Mouse (Mus musculus): Measurements from ENCODE around the gene Zg16. TPM values are rescaled to one million over a fixed set of nuclear protein-coding genes. Genes with fewer than 3 reads are reported as not detected.
"Not testable (repeated sequence)": the region's sequence is repeated elsewhere in the genome, so short reads cannot be mapped to it uniquely, and the experiment has no call there.

Zg16 gene
- not detected for total RNA-seq (2021)
- long read RNA-seq, experiment 1 = 0 reads
- long read RNA-seq, experiment 2 = 0 reads

- intact Hi-C loops (cut with DNase I; ENCODE audit: low total_unique reads); DNase-seq: not testable (repeated sequence)
Observed at GRCm38 (mm10) chr7:127087278-127088010, at the start of gene Zg16. TSS of gene Zg16 (minus strand) at chr7:127087328.

DNA sequence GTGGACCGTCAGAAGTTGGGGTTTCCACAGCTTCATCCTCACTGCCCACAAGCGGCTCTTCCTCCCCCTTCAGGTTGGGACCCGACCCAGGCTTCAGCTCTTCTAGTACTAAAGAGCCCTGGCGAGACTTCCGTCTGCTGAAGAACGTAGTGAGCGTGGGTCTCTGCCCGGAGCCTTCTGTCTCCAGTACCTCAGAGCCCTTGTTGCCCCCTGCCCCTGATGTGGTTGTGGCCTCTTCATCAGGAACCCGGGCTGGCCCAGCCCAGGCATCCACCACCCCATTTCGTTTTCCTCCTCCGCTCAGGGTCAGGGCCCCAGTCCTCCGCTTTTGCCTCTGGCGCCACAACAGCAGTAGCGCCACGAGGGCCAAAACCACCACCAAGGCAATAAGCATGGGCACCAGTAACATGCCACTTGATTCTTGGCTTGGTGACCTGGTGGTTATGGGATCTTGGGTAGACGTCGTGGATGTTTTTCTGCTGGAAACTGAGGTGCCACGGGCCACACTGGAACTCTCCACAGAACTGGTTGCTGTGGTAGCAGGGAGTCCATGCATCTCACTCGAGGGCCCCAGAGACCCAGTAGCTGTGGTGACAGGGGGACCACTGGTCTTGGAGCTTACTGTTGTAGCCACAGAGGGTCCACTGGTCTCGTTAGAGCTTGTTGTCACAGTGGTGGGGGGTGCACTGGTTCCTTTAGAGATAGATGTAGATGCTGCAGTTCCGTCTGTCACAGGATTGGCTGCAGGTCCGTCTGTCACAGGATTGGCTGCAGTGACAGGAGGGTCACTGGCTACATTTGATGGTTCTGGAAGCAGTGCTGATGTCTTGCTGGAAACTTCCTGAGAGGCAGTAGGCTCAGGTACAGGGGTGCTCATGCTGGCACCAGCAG lies 49.3 kb upstream of the Zg16 start:
- DNase-seq = no peak
- intact Hi-C loops (cut with DNase I; ENCODE audit: low total_unique reads) = no loop called here

DNA sequence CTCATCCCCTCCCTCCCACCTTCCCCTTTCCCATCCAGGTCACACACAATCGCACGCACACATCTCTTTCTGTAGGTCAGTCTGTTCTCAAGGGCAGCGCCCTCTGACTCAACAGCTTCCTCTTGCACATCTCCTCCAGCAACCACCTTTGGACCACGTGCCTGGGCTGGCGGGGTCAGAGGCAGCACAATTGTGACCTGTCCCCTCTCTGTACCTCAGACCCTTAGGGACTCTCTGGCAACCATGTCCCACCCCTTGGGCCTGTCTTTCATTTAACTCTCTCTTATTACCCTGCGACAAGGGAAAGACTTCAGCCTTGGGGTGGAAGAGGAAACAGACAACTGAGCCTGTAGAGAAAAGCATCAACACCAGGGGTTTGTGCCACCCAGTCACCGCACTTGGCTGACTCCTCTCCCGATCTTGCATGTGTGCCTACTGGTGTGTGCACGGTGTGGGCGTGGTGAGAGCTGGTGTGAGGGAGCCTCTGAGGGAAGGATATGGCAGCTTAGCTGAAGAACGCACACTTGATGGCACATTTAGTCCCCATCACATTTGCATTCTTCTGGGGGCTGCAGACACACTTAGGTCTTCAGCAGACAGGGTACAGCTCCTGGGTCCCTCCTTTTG lies 47.8 kb upstream of the Zg16 start:
- no peak for DNase-seq
- intact Hi-C loops (cut with DNase I; ENCODE audit: low total_unique reads) = loop anchor here (5.0 kb wide), 1 partner anchor 47 kb away; no protein-coding TSS in a partner anchor

GRCm38 (mm10) chr7:127133125-127133524 lies 46.0 kb upstream of the Zg16 start:
- intact Hi-C loops (cut with DNase I; ENCODE audit: low total_unique reads) = loop anchor here (5.0 kb wide), 1 partner anchor 49 kb away; no protein-coding TSS in a partner anchor

GRCm38 (mm10) chr7:127129638-127130037 lies 42.5 kb upstream of the Zg16 start:
- no peak for DNase-seq
- intact Hi-C loops (cut with DNase I; ENCODE audit: low total_unique reads) = loop anchor here (5.0 kb wide), 1 partner anchor 53 kb away; no protein-coding TSS in a partner anchor

More at GRCm38 (mm10) chr7:127133125-127133524, 46.0 kb upstream of the Zg16 start:
- DNase-seq = no peak

- intact Hi-C loops (cut with DNase I; ENCODE audit: low total_unique reads) = no loop called here
- no peak for DNase-seq
Observed at GRCm38 (mm10) chr7:127121911-127122270, 34.8 kb upstream of the Zg16 start, which contains the start of gene Qprt. TSS of gene Qprt (minus strand) at chr7:127122226.

GRCm38 (mm10) chr7:127121061-127121910 lies 34.2 kb upstream of the Zg16 start:
- no peak for DNase-seq
- intact Hi-C loops (cut with DNase I; ENCODE audit: low total_unique reads) = no loop called here

GRCm38 (mm10) chr7:127118671-127119445 lies 31.7 kb upstream of the Zg16 start:
- intact Hi-C loops (cut with DNase I; ENCODE audit: low total_unique reads) = no loop called here
- DNase-seq = no peak

DNA sequence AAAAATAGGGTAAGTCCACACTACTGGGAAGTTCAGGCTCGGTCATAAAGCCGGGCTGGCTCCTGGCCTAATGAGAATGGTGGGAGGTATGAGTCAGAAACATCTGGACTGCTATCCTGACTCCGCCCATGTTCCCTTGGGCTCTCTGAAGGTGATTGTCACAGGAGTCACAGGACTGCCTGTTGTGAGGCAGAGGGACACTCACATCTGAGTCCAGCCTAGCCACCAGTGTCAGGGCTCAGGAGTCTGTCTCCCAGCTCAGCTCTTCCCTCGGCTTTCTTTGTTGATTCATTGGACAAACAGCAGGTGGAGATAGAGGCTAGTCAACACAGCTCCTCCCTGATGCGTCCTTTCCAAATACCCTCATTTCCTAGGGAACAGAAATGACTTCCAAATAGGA lies 30.8 kb upstream of the Zg16 start:
- no peak for DNase-seq
- intact Hi-C loops (cut with DNase I; ENCODE audit: low total_unique reads) = no loop called here

DNA sequence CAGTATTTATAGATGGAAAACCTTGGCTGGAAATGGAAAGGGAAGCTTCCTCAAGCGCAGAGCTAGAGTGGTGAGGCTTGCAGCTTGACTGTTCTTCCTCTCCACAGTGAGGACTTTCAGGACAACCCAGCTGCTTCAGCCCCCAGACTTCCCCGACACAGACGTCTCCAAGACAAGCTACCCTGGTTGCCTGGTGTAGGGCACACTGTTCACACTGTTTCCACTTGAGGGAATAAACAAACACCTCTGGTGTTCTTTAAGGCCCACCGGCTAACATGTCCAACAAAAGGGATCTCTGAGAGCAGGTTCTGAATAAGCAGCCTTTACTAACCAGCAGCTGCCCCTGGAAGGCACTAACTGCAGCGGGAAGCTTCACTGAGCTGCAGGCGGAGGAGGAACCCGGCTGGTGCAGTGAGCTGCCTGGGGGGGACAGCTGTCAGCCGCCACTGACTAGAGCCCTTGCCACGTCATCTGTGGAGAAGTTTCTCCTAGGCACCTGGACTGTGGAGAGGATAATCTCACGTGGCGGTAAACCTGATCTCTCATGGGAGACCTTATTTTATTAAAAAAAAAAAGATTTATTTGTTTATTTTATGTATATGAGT lies 29.3 kb upstream of the Zg16 start:
- intact Hi-C loops (cut with DNase I; ENCODE audit: low total_unique reads) = no loop called here
- DNase-seq = no peak

DNA sequence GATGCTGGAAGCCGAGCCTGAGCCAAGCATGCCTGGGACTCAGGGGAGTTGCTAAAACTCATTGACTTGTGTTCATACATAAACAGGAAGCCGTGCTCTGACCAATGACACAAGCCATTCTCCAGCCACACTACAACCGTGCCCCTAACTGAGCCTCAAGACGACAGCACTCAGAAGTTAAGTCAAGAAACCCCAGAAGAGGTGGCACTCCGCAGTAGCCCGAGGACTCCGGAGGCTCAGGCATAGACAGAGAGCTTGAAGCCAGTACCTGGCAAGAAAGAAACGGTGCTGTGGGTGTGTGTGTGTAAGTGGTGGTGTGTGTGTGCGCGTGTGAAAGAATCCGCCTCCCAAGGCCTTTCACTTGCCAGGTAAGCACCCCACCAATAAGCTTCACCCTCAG lies 27.8 kb upstream of the Zg16 start:
- intact Hi-C loops (cut with DNase I; ENCODE audit: low total_unique reads) = no loop called here
- DNase-seq = no peak

DNA sequence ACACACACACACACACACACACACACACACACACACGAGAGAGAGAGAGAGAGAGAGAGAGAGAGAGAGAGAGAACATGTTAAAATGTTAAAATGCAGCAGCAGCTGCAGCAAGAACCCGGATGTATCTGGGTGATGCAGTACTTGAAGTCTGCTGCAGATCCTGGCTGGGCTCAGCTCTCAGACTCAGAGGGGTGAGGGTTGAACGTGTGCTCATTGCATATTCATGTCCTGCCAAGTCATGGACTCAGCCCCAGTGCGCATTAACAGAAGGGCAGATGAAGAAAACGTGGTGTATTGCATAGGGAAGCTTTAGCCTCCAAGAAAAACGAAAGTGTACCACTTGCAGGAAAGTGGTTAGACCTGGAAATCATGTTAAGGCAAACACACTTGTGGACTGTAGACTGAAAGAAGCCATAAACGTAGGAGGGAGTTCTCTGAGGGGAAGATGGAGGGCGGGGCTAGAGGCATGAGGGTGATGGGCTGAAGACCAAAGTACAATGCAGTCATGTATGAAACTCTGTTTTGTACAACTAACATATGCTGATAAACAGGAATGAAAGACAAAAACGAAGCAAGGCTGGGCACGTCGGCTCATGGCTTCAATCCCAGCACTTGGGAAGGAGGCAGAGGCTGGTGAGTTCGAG lies 26.6 kb upstream of the Zg16 start:
- intact Hi-C loops (cut with DNase I; ENCODE audit: low total_unique reads) = no loop called here
- DNase-seq = no peak

- intact Hi-C loops (cut with DNase I; ENCODE audit: low total_unique reads) = no loop called here
- no peak for DNase-seq
Observed at GRCm38 (mm10) chr7:127112921-127113597, 25.9 kb upstream of the Zg16 start.

DNA sequence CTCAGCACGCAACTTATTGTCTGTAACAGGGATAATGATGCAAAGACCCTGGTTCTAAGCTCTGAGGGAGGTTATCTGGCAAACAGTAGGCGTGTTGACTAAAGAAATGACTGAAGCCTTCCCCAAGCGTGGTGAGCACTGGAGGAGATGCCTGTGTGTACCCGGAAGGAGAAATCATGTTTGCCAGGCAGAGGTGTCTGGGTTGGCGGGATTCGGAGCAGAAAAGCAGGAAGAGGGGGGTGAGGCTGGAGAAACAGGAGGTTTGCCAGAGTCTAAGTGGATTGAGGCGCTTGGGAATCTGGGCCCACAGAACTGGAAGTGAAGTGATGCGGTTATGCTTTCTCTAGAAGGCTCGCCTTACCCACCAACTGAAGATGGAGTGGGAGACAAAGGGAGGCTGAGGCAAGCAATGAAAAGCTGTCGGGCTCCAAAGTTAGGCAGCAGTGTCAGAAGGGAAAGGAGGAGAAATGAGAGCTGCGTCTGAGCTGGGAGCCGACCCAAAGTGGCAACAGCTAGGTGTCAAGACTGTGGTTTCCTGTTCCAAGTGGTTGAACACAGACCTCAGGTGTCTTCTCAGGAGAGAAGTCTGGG lies 25.2 kb upstream of the Zg16 start:
- intact Hi-C loops (cut with DNase I; ENCODE audit: low total_unique reads) = no loop called here
- DNase-seq = no peak

GRCm38 (mm10) chr7:127111461-127111860 lies 24.3 kb upstream of the Zg16 start:
- intact Hi-C loops (cut with DNase I; ENCODE audit: low total_unique reads) = loop anchor here (2.0 kb wide), 1 partner anchor 281 kb away; the partner anchor contains the start of gene 4930451I11Rik
- peak; percentile 56 for DNase-seq

DNA sequence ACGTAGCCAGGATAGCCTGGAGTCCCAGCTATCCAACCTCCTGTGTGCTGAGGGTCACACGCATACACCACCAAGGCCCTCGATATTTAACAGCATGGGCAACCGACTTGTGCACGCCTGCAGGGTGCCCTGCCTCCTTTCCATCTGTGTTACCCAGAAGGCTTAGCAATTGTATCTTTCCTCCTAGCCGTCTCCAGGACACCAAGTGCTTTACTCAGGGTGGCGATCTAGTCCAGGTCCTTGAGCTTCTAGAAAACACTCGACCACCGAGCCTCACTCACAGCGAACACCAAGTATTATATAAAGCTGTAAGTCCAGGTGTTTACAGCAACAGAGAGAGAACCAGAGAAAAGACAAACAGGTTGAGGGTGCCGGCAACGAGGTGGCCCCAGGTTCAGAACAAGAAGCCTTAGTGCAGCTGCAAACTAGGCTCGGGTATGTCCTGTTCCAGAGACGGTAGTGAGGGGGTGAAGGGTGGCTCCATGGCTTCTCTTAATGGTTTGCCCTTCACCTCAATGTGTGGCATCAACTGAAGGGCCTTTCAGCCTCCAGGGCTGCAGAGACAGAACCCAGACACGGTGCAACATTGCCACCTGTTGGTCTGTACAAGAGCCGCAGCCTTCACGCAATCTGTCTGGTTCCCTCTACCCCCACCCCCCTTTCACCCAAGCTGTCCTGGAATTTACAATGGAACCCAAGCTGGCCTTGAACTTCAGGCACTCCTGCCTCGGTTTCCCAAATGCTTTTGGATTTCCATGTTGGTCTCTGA lies 23.3 kb upstream of the Zg16 start:
- DNase-seq = peak; percentile 70
- intact Hi-C loops (cut with DNase I; ENCODE audit: low total_unique reads) = loop anchor here (2.0 kb wide), 1 partner anchor 280 kb away; the partner anchor contains the start of gene 4930451I11Rik
